In genomic region chr11:33349269-33349668, GRCm38 (mm10) we compare ENCODE assay signal across 20 mouse cellular contexts.
"Had no signal": no experiment of that assay in that cellular context is flagged by ENCODE, and none has a peak within 500 bp of the region (broad histone marks: within the 10 kb centered on the region; RNA-seq: fewer than 3 reads in every experiment).

No protein-coding gene starts in this region.

- H3K27ac ChIP-seq: heart, embryonic 10.5 days; hindbrain, embryonic 10.5 days; hindbrain, embryonic 12.5 days; hindbrain, embryonic 14.5 days; kidney, embryonic 15.5 days; kidney, postnatal 0 days; layer of hippocampus, adult 2 months; left cerebral cortex, adult 2 months; limb, embryonic 13.5 days; limb, embryonic 15.5 days; liver, embryonic 12.5 days had no signal

- H3K4me1 ChIP-seq: heart, embryonic 10.5 days; heart, embryonic 12.5 days; hindbrain, embryonic 10.5 days; hindbrain, embryonic 12.5 days; kidney, embryonic 15.5 days; limb, embryonic 13.5 days; limb, embryonic 15.5 days; liver, embryonic 12.5 days had no signal

- H3K36me3 ChIP-seq: heart, embryonic 10.5 days; heart, embryonic 12.5 days; hindbrain, embryonic 10.5 days; hindbrain, embryonic 12.5 days; kidney, embryonic 15.5 days; limb, embryonic 13.5 days; limb, embryonic 15.5 days; liver, embryonic 12.5 days had no signal

- H3K27me3 ChIP-seq: heart, embryonic 12.5 days; hindbrain, embryonic 12.5 days; kidney, embryonic 15.5 days; limb, embryonic 13.5 days; limb, embryonic 15.5 days; liver, embryonic 12.5 days had no signal

- DNase-seq: gastrocnemius, postnatal 25 days; heart, adult 18-20 months; heart, postnatal 10 days; heart, postnatal 4 days; kidney, adult 11 months; kidney, postnatal 25 days; kidney, postnatal 4 days; left cerebral cortex, postnatal 4 days had no signal

- H3K4me3 ChIP-seq: heart, embryonic 10.5 days; heart, embryonic 12.5 days; hindbrain, embryonic 10.5 days; hindbrain, embryonic 12.5 days; kidney, embryonic 15.5 days; layer of hippocampus, adult 2 months; left cerebral cortex, adult 2 months; limb, embryonic 13.5 days; limb, embryonic 15.5 days; liver, embryonic 12.5 days had no signal
